Comparison of ENCODE assay signal across 17 mouse cellular contexts in the genomic region with DNA sequence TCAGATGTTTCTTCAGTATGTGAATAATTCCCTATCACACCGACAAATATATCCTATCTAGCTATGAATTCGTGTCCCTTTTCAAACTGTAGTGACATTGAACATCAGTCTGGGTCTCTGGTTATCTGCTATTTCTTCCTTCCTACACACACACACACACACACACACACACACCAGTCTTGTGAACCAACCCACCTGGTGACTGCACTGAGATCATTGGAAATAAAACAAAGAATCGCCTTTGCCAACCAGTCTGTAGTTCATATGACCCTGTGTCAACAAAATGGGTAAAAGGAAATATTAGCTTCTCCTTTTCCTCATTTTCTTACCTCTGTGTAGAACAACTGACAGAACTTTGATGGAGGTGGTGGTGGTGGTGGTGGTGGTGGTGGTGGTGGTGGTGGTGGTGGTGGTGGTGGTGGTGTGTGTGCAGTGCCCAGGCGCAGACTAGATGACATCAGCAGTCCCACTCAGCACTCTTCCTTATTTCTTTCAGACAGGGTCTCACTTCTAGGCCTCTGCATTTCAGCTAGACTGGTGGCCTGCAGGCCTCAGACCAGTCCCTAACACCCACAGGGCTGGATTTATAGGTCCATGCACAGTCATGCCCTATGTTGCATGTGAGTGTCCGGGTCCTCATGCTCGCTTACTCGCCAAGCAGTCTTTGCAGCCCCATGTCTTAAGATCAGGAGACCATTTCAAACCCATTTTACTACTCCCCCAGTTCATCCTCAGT.
A peak's percentile ranks its signal among the peaks of the same experiment; 100 is the strongest.
DNase-seq lines count a peak whose midpoint lies in the region; ATAC-seq and TF ChIP-seq lines count a peak whose summit lies in the region.
"Had no signal": no experiment of that assay in that cellular context is flagged by ENCODE, and none has a peak within 500 bp of the region (broad histone marks: within the 10 kb centered on the region; RNA-seq: fewer than 3 reads in every experiment).

No protein-coding gene starts in this region.

- H3K9ac ChIP-seq in hindbrain, embryonic 16.5 days (ENCODE audit: low read depth, low read length): no peak overlapping the region
- H3K9ac ChIP-seq in hindbrain, postnatal 0 days (replicated peaks; ENCODE audit: low read length): no peak overlapping the region
- H3K9ac ChIP-seq: forebrain, embryonic 12.5 days; midbrain, embryonic 13.5 days had no signal

- H3K4me1 ChIP-seq in hindbrain, embryonic 16.5 days (ENCODE audit: control insufficient read depth, insufficient read depth, low read depth, low read length): peaks cover 4% of the 10 kb centered on the region; the same call in 1 of the 2 replicates
- H3K4me1 ChIP-seq in hindbrain, postnatal 0 days (ENCODE audit: insufficient read depth, low read length): no peaks in the 10 kb centered on the region

- 94% methylated on average over 7 of the region's 7 CpGs for whole genome bisulfite sequencing in hindbrain, embryonic 16.5 days
- WGBS in hindbrain, postnatal 0 days: 94% methylated on average over 7 of the region's 7 CpGs

- ATAC-seq in hindbrain, embryonic 16.5 days: 0 out of 2 replicates have a peak, but pooled peaks have one; percentile 9
- no peak for ATAC-seq in hindbrain, postnatal 0 days
- peak; percentile 53 for ATAC-seq in common myeloid progenitor, adult 5-6 weeks (replicated peaks; ENCODE audit: low read depth, poor library complexity, severe bottlenecking)
- peak; percentile 49; the same call in 1 of the 2 replicates for ATAC-seq in megakaryocyte progenitor cell, adult 5-6 weeks (replicated peaks; ENCODE audit: poor library complexity)
- ATAC-seq: midbrain, embryonic 13.5 days had no signal

- no peaks in the 10 kb centered on the region for H3K9me3 ChIP-seq in hindbrain, embryonic 16.5 days (ENCODE audit: control insufficient read depth, low read length)
- no peaks in the 10 kb centered on the region for H3K9me3 ChIP-seq in hindbrain, postnatal 0 days (ENCODE audit: low read length)
- H3K9me3 ChIP-seq: forebrain, embryonic 12.5 days; midbrain, embryonic 13.5 days had no signal

- DNase-seq in hindbrain, postnatal 0 days (ENCODE audit: low spot score): no peak
- DNase-seq in 416B (ENCODE audit: low read depth): peak; percentile 68
- DNase-seq in c-Kit-positive CD71-positive TER-119-positive erythroid progenitor cells, embryonic 14.5 days (ENCODE audit: low spot score): no peak
- DNase-seq in layer of hippocampus, postnatal 10 days (ENCODE audit: low spot score in 2 of 2): no peak
- DNase-seq: adrenal gland, adult 2 months; cerebellum, postnatal 10 days; gastrocnemius, postnatal 36 days; kidney, adult 8-10 months; kidney, postnatal 25 days; left cerebral cortex, postnatal 4 days; lung, postnatal 10 days; thymus, postnatal 25 days had no signal

- H3K27ac ChIP-seq in hindbrain, embryonic 16.5 days (ENCODE audit: low read depth, low read length): no peak overlapping the region
- no peak overlapping the region for H3K27ac ChIP-seq in hindbrain, postnatal 0 days

- no peak overlapping the region for H3K4me3 ChIP-seq in hindbrain, embryonic 16.5 days (ENCODE audit: low read length)
- H3K4me3 ChIP-seq in hindbrain, postnatal 0 days (ENCODE audit: low read length): no peak overlapping the region
- H3K4me3 ChIP-seq: forebrain, embryonic 12.5 days; midbrain, embryonic 13.5 days had no signal

- TF ChIP-seq CTCF in hindbrain, postnatal 0 days (IDR thresholded peaks at IDR 0.05; ENCODE audit: low read depth): no peak

- H3K4me2 ChIP-seq in hindbrain, embryonic 16.5 days (ENCODE audit: low read length): no peak overlapping the region
- no peak overlapping the region for H3K4me2 ChIP-seq in hindbrain, postnatal 0 days (ENCODE audit: low read depth, low read length)
- H3K4me2 ChIP-seq: forebrain, embryonic 12.5 days; midbrain, embryonic 13.5 days had no signal

- H3K27me3 ChIP-seq in hindbrain, embryonic 16.5 days (replicated peaks; ENCODE audit: control insufficient read depth, insufficient read depth, low read length): no peaks in the 10 kb centered on the region
- no peaks in the 10 kb centered on the region for H3K27me3 ChIP-seq in hindbrain, postnatal 0 days (ENCODE audit: insufficient read depth, low read length)
- H3K27me3 ChIP-seq: forebrain, embryonic 12.5 days; midbrain, embryonic 13.5 days had no signal

- H3K36me3 ChIP-seq in hindbrain, embryonic 16.5 days (ENCODE audit: control insufficient read depth, insufficient read depth, low read length): peaks cover 2% of the 10 kb centered on the region; the same call in 1 of the 2 replicates
- peaks cover 8% of the 10 kb centered on the region; the same call in 1 of the 2 replicates for H3K36me3 ChIP-seq in hindbrain, postnatal 0 days (ENCODE audit: insufficient read depth, low read length)
